Mouse (Mus musculus) C2C12 (cell line): ENCODE measurements at regions not wholly inside any gene's neighbourhood (a gene's known extent, or its start where the extent isn't known, plus 50 kb on each side); places are given as distances from the start of the nearest gene placed in this dataset.

Experiments
- CEBPB ChIP-seq: IDR thresholded peaks from one replicate; pipeline ENCODE4 v1.6.1; 2011; ENCODE audit warnings: low read depth, mild to moderate bottlenecking, control low read depth, moderate library complexity
- CTCF ChIP-seq: IDR thresholded peaks from one replicate; pipeline ENCODE4 v1.5.1; 2011; ENCODE audit not compliant: control insufficient read depth, insufficient read depth, insufficient read length
- FOSL1 ChIP-seq: IDR thresholded peaks from one replicate; pipeline ENCODE4 v1.8.0; 2011; ENCODE audit warnings: mild to moderate bottlenecking, low read length; ENCODE audit not compliant: poor library complexity, insufficient read depth, severe bottlenecking
- MYOG ChIP-seq: IDR thresholded peaks from one replicate; pipeline ENCODE4 v1.6.1; 2011; ENCODE audit not compliant: control insufficient read depth, insufficient read length; ENCODE audit errors: extremely low read depth

GRCm38 (mm10) chrX:159144674-159145073 is 65.4 kb upstream of the Rps6ka3 start:
- no peak for TF ChIP-seq CTCF
- TF ChIP-seq FOSL1 = no peak
- no peak for TF ChIP-seq CEBPB
- no peak for TF ChIP-seq MYOG
